Mouse (Mus musculus) heart, postnatal 0 days (tissue): ENCODE results near the gene Als2cr12.
"Not testable (repeated sequence)": the region's sequence is repeated elsewhere in the genome, so short reads cannot be mapped to it uniquely, and the experiment has no call there.

Experiments
- CTCF ChIP-seq: IDR thresholded peaks from 2 replicates; pipeline ENCODE4 v1.5.1; 2016; ENCODE audit warnings: antibody characterized with exemption, control low read depth, low read depth
- EP300 ChIP-seq: IDR thresholded peaks from 2 replicates; pipeline ENCODE4 v1.6.1; 2016; ENCODE audit warnings: antibody characterized with exemption, low read depth

- not testable (repeated sequence) for TF ChIP-seq CTCF, EP300
These were observed 14.3 kb upstream of the Als2cr12 start for GRCm38 (mm10) chr1:58710043-58710442.
